Mouse (Mus musculus): ENCODE results near the gene Parp2. TPM values are rescaled to one million over a fixed set of nuclear protein-coding genes. Genes with fewer than 3 reads are reported as not detected.
"Not testable (repeated sequence)": the region's sequence is repeated elsewhere in the genome, so short reads cannot be mapped to it uniquely, and the experiment has no call there.

Gene Parp2
- polyA plus RNA-seq, 1 experiment from 2014 or later: 56.7 TPM

DNA sequence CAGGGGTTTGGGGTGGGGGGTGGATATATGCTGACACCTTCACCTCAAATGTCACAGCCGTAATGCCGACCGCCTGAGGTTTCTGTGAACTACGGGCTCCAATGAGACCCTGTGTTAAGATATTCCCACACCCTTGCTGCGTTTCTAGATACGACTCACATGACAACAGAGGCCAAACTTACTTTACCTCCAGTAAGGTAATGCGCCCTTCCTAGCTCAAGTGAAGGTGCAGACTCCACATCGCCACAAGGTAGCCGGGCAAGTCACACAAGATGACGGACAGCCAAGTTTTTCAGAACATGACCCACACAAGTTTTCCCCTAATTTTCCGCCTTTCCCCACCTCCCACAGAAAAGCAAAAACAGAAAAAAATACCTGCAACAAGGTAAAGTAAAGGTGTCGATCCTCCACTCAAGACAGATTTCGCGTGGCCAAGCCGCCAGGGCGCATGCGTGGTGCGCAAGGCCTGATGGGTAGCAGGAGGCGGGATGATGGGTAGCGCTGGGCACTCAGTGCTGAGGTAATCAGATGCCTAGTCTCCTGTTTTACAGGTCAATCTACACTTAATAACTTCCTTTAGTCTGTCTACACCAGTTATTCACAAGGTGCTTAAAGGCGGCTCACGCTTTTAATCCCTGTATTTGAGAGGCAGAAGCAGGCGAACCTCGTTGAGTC is 12.2 kb upstream of the Parp2 start:
- Histone ChIP-seq H3K4me2 (ENCODE audit: low read length) (no peak overlapping the region), H3K4me3 (replicated peaks; ENCODE audit: low read length) (no peak overlapping the region), H3K27ac (ENCODE audit: low read length) (no peak overlapping the region), H3K36me3 (ENCODE audit: control insufficient read depth, insufficient read depth) (no peaks in the 10 kb centered on the region), H3K4me1 (replicated peaks; ENCODE audit: control insufficient read depth, insufficient read depth, low read length) (no peaks in the 10 kb centered on the region), H3K9me3 (ENCODE audit: control insufficient read depth, low read length) (no peaks in the 10 kb centered on the region), H3K27me3 (replicated peaks; ENCODE audit: control insufficient read depth, insufficient read depth, low read length) (no peaks in the 10 kb centered on the region), H3K9ac (replicated peaks; ENCODE audit: low read depth, low read length) (no peak overlapping the region)
- no peak for ATAC-seq
- 93% methylated on average over 24 of the region's 24 CpGs for whole genome bisulfite sequencing

DNA sequence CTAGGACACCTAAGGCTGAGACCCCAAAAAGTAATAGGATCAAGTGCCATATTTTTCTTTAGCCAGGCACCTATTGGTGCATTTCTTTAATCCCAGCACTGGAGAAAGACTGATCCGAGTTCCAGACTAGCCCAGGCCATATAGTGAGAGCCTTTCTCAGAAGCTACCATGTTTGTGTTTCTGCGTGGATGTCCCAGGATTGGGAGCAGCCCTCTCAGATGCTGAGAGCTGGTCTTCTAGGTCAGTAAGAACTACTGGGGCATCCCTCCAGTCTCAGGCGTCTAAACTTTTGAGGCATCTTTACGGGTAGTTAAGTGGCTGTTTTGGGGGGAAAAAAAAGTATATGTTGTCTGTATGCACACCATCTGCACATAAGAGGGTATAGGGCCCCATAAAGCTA is 11.7 kb upstream of the Parp2 start:
- 86% methylated on average over 4 of the region's 4 CpGs for WGBS
- Histone ChIP-seq H3K9ac (replicated peaks; ENCODE audit: low read depth, low read length) (no peak overlapping the region), H3K4me2 (ENCODE audit: low read length) (no peak overlapping the region), H3K36me3 (ENCODE audit: control insufficient read depth, insufficient read depth) (no peaks in the 10 kb centered on the region), H3K9me3 (ENCODE audit: control insufficient read depth, low read length) (no peaks in the 10 kb centered on the region), H3K4me3 (replicated peaks; ENCODE audit: low read length) (no peak overlapping the region), H3K27ac (ENCODE audit: low read length) (no peak overlapping the region), H3K27me3 (replicated peaks; ENCODE audit: control insufficient read depth, insufficient read depth, low read length) (no peaks in the 10 kb centered on the region), H3K4me1 (replicated peaks; ENCODE audit: control insufficient read depth, insufficient read depth, low read length) (no peaks in the 10 kb centered on the region)
- no peak for ATAC-seq

DNA sequence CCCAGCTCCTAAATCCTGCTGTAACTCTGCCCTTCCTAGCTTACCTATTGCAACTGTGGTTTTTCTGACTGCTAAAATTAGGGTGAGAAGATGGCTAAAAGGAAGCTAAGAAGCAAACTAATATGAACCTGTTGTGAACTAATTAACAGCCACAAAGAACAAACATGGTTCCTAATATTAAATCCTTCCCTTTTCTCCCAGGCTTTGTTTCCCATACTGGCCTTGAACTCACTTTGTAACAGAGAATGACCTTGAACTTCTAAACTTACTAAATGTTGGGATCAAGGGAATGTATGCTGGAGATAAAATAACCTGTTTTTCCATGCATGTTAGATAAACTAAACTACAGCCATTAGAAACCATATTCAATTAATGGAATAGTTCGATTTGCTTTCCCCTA is 11.2 kb upstream of the Parp2 start:
- WGBS: 86% methylated on average over 1 of the region's 1 CpGs
- Histone ChIP-seq H3K9ac (replicated peaks; ENCODE audit: low read depth, low read length) (no peak overlapping the region), H3K27me3 (replicated peaks; ENCODE audit: control insufficient read depth, insufficient read depth, low read length) (no peaks in the 10 kb centered on the region), H3K9me3 (ENCODE audit: control insufficient read depth, low read length) (no peaks in the 10 kb centered on the region), H3K36me3 (ENCODE audit: control insufficient read depth, insufficient read depth) (no peaks in the 10 kb centered on the region), H3K4me1 (replicated peaks; ENCODE audit: control insufficient read depth, insufficient read depth, low read length) (no peaks in the 10 kb centered on the region), H3K4me3 (replicated peaks; ENCODE audit: low read length) (no peak overlapping the region), H3K27ac (ENCODE audit: low read length) (no peak overlapping the region), H3K4me2 (ENCODE audit: low read length) (no peak overlapping the region)
- ATAC-seq: no peak

DNA sequence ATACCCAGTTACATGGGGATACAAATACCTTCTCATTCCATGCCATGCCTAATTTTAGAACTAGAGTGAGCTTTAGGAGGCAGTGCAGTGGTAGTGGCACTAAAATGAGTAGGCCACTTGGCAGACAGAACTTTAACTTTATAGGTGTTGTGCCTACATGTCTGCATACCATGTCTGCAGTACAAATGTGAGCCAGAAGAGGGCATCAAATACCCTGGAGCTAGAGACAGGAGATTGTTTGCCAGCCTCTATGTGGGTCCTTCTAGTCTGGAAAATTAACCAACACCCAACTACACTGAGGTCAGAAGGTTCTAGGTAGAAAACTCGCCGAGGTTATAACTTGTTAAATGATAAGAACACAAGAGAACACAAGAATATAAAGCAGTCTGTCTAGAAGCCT is 9.1 kb upstream of the Parp2 start:
- Histone ChIP-seq H3K9ac (replicated peaks; ENCODE audit: low read depth, low read length) (no peak overlapping the region), H3K4me2 (ENCODE audit: low read length) (no peak overlapping the region), H3K4me1 (replicated peaks; ENCODE audit: control insufficient read depth, insufficient read depth, low read length) (no peaks in the 10 kb centered on the region), H3K4me3 (replicated peaks; ENCODE audit: low read length) (no peak overlapping the region), H3K27me3 (replicated peaks; ENCODE audit: control insufficient read depth, insufficient read depth, low read length) (no peaks in the 10 kb centered on the region), H3K27ac (ENCODE audit: low read length) (no peak overlapping the region), H3K9me3 (ENCODE audit: control insufficient read depth, low read length) (no peaks in the 10 kb centered on the region), H3K36me3 (ENCODE audit: control insufficient read depth, insufficient read depth) (no peaks in the 10 kb centered on the region)
- no peak for ATAC-seq
- WGBS: 62% methylated on average over 2 of the region's 2 CpGs

DNA sequence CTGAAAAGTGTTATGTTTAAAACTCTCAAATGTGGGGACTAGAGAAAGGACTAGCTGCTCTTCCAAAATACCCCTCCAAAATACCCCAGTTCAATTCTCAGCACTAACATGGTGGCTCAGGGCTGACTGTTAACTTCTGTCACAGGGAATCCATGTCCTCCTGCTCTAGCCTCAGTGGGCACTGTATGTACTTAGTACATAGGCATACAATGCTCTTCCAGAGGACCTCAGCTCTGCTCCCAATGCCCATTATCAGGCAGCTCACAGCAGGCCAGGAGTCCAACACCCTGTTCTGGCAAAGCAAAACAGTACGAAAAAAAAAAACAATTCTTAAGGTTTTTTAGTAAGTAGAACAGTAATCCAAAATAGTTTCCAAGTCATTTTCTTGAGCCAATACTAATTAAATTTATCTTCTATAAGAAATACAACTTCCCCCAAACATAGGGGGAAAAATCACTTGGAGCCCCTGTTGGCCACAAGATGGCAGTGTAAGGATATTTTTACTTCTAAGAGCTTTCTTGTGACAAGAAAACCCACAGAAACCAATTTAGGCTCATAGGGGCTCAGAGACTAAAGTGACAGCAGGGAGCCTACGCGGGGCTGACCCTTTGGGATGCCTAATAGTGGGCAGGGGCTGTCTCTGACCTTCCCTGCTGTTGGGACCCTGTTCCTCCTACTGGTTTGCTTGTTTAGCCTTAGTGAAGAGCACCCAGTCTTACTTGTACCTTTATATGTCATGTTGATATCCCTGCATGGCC is 8.0 kb upstream of the Parp2 start:
- Histone ChIP-seq H3K9me3 (ENCODE audit: control insufficient read depth, low read length) (no peaks in the 10 kb centered on the region), H3K4me3 (replicated peaks; ENCODE audit: low read length) (no peak overlapping the region), H3K4me1 (replicated peaks; ENCODE audit: control insufficient read depth, insufficient read depth, low read length) (no peaks in the 10 kb centered on the region), H3K27ac (ENCODE audit: low read length) (no peak overlapping the region), H3K4me2 (ENCODE audit: low read length) (no peak overlapping the region), H3K27me3 (replicated peaks; ENCODE audit: control insufficient read depth, insufficient read depth, low read length) (no peaks in the 10 kb centered on the region), H3K36me3 (ENCODE audit: control insufficient read depth, insufficient read depth) (no peaks in the 10 kb centered on the region), H3K9ac (replicated peaks; ENCODE audit: low read depth, low read length) (no peak overlapping the region)
- WGBS: 1% methylated on average over 3 of the region's 3 CpGs
- peak; percentile 68 for ATAC-seq

DNA sequence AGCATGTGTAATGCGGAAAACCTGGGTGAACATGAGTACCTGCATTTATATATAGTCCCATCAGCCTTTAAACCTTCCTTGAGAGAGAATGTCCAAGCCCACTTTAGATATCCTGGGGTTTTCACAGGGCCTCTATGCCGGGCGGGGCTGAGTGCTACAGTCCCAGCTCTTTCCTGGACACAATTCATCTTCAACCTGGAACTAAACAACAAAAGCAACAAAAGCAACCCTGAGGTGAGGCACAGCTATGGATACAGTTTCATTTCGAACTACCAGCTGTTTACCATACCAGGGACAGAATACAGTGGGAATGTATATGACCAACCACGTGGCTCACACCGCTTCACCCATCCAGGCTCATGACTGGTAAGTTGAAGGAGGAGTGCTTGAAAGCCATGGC is 5.2 kb upstream of the Parp2 start:
- no peaks in the 10 kb centered on the region for H3K9me3 ChIP-seq (ENCODE audit: control insufficient read depth, low read length)
- 89% methylated on average over 6 of the region's 6 CpGs for WGBS
- ATAC-seq: no peak
- no peak overlapping the region for H3K27ac ChIP-seq (ENCODE audit: low read length)
- H3K4me1 ChIP-seq (replicated peaks; ENCODE audit: control insufficient read depth, insufficient read depth, low read length): no peaks in the 10 kb centered on the region
- no peaks in the 10 kb centered on the region for H3K27me3 ChIP-seq (replicated peaks; ENCODE audit: control insufficient read depth, insufficient read depth, low read length)
- no peak overlapping the region for H3K9ac ChIP-seq (replicated peaks; ENCODE audit: low read depth, low read length)
- H3K36me3 ChIP-seq (ENCODE audit: control insufficient read depth, insufficient read depth): no peaks in the 10 kb centered on the region
- H3K4me3 ChIP-seq (replicated peaks; ENCODE audit: low read length): no peak overlapping the region
- no peak overlapping the region for H3K4me2 ChIP-seq (ENCODE audit: low read length)

DNA sequence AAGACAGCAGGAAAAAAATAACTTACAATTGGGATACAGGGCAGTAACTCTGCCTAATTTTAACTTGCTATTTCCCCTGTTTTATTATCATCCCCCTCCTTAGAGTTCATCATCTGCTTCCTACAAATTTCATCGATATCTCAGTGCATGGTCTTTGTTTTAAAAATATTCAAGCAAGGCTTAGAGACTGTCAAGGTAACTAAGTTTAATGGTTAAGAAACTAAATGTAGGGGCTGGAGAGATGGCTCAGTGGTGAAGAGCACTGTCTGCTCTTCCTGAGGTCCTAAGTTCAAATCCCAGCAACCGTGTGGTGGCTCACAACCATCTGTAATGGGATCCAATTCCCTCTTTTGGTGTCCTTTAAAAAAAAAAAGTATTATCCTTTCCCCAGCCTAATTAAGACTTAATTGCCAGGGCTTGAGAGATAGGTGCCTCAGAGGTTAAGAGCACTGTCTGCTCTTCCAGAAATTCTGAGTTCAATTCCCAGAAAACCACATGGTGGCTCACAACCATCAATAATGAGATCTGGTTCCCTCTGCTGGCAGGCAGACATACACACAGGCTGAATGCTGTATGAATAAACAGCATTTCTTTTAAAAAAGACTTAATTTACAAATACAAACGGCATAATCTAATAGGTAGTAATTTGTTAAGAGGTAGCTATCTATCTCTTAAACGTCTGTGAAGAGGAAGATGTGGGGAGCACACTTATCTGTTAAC is 4.6 kb upstream of the Parp2 start:
- 62% methylated on average over 4 of the region's 4 CpGs for WGBS
- Histone ChIP-seq H3K27ac (ENCODE audit: low read length) (no peak overlapping the region), H3K4me2 (ENCODE audit: low read length) (no peak overlapping the region), H3K9ac (replicated peaks; ENCODE audit: low read depth, low read length) (no peak overlapping the region), H3K4me3 (replicated peaks; ENCODE audit: low read length) (no peak overlapping the region), H3K4me1 (replicated peaks; ENCODE audit: control insufficient read depth, insufficient read depth, low read length) (no peaks in the 10 kb centered on the region), H3K36me3 (ENCODE audit: control insufficient read depth, insufficient read depth) (no peaks in the 10 kb centered on the region), H3K27me3 (replicated peaks; ENCODE audit: control insufficient read depth, insufficient read depth, low read length) (no peaks in the 10 kb centered on the region), H3K9me3 (ENCODE audit: control insufficient read depth, low read length) (no peaks in the 10 kb centered on the region)
- no peak for ATAC-seq

DNA sequence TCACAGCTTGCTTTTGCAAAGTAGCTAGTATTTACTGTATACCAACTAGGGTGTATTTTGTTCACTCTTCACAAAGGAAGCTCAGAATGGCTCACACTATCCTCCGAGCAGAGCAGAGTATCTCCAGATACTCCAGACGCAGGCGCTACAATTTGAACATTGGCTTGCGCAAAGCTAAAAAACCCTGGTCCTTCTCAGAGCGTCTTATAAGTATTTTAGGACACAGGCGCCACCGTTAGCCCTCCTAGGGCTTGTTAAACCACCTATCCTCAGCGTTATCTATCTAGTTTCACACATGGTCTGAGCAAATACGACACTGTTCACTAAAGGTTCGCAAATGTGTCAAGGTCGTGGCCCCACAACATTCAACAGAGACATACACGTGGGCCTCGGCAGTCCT is 3.0 kb upstream of the Parp2 start:
- Histone ChIP-seq H3K9ac (replicated peaks; ENCODE audit: low read depth, low read length) (no peak overlapping the region), H3K9me3 (ENCODE audit: control insufficient read depth, low read length) (no peaks in the 10 kb centered on the region), H3K27ac (ENCODE audit: low read length) (no peak overlapping the region), H3K27me3 (replicated peaks; ENCODE audit: control insufficient read depth, insufficient read depth, low read length) (no peaks in the 10 kb centered on the region), H3K36me3 (ENCODE audit: control insufficient read depth, insufficient read depth) (no peaks in the 10 kb centered on the region), H3K4me1 (replicated peaks; ENCODE audit: control insufficient read depth, insufficient read depth, low read length) (peaks cover 3% of the 10 kb centered on the region; the same call in 1 of the 2 replicates), H3K4me2 (ENCODE audit: low read length) (no peak overlapping the region), H3K4me3 (replicated peaks; ENCODE audit: low read length) (no peak overlapping the region)
- WGBS: 77% methylated on average over 13 of the region's 13 CpGs
- ATAC-seq: no peak

DNA sequence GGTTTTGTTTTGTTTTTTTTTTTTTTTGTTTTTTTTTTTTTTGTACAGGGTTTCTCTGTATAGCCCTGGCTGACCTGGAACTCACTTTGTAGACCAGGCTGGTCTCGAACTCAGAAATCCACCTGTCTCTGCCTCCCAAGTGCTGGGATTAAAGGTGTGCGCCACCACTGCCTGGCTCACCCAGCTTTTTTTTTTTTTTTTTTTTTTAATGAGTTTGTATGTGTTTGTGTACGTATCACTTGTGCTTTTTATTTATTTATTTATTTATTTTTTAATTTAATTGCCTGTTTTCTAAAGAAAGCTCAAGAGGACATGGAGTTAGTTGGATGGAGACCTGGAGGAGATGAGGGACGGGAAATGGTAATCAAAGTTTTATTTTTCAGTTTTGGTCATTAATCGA is 1.2 kb upstream of the Parp2 start:
- not testable (repeated sequence) for H3K9me3 ChIP-seq (ENCODE audit: control insufficient read depth, low read length); H3K27me3 ChIP-seq (replicated peaks; ENCODE audit: control insufficient read depth, insufficient read depth, low read length); H3K4me3 ChIP-seq (replicated peaks; ENCODE audit: low read length); H3K27ac ChIP-seq (ENCODE audit: low read length); H3K4me1 ChIP-seq (replicated peaks; ENCODE audit: control insufficient read depth, insufficient read depth, low read length); H3K9ac ChIP-seq (replicated peaks; ENCODE audit: low read depth, low read length); ATAC-seq; H3K36me3 ChIP-seq (ENCODE audit: control insufficient read depth, insufficient read depth)
- 85% methylated on average over 5 of the region's 5 CpGs for WGBS
- H3K4me2 ChIP-seq (ENCODE audit: low read length): peak overlapping the region; percentile 40
